Mouse (Mus musculus) heart, embryonic 12.5 days (tissue): ENCODE results near the gene Tgfbr3. TPM values are rescaled to one million over a fixed set of nuclear protein-coding genes. Genes with fewer than 3 reads are reported as not detected.

ENCODE experiments used
- ATAC-seq: fragments of 200-750 bp; cut with Nextera tagmentation; 2 replicates; pipeline ENCODE4 v1.8.0; 2017; ENCODE audit warnings: moderate TSS enrichment, moderate library complexity; ENCODE audit not compliant: insufficient number of reproducible peaks, low FRiP score
- H3K27ac ChIP-seq: fragments of 300-500 bp; sonication (generic); 2 replicates; pipeline ENCODE4 v1.5.1; 2016; ENCODE audit warnings: mild to moderate bottlenecking, moderate library complexity; ENCODE audit not compliant: poor library complexity, severe bottlenecking
- H3K27me3 ChIP-seq: fragments of 300-500 bp; sonication (generic); replicated peaks from 2 replicates; pipeline ENCODE4 v1.6.1; 2016; ENCODE audit warnings: mild to moderate bottlenecking, moderate library complexity
- H3K36me3 ChIP-seq: fragments of 300-500 bp; sonication (generic); 2 replicates; pipeline ENCODE4 v1.6.1; 2016; ENCODE audit warnings: mild to moderate bottlenecking, moderate library complexity
- H3K4me1 ChIP-seq: fragments of 300-500 bp; sonication (generic); replicated peaks from 2 replicates; pipeline ENCODE4 v1.6.1; 2016; ENCODE audit warnings: mild to moderate bottlenecking
- H3K4me2 ChIP-seq: fragments of 300-500 bp; sonication (generic); 2 replicates; pipeline ENCODE4 v1.6.1; 2016; ENCODE audit warnings: mild to moderate bottlenecking, moderate library complexity
- H3K4me3 ChIP-seq: fragments of 300-500 bp; sonication (generic); 2 replicates; pipeline ENCODE4 v1.5.1; 2016; ENCODE audit warnings: mild to moderate bottlenecking
- H3K9ac ChIP-seq: fragments of 300-500 bp; sonication (generic); 2 replicates; pipeline ENCODE4 v1.6.1; 2016; ENCODE audit warnings: mild to moderate bottlenecking, moderate library complexity
- H3K9me3 ChIP-seq: fragments of 300-500 bp; sonication (generic); replicated peaks from 2 replicates; pipeline ENCODE4 v1.6.1; 2016; ENCODE audit warnings: mild to moderate bottlenecking, moderate library complexity
- WGBS: fragments of 180-500 bp; shearing (Covaris S2); methylation state at CpG from one replicate; pipeline ENCODE4 v1.1.7; 2016; 5-methylcytosine and 5-hydroxymethylcytosine counted together
- polyA plus RNA-seq: library from polyadenylated mRNA; unstranded; fragments of >200 nt; fragmentation: Nextera tagmentation; extraction: Ambion mirVana; gene quantifications from 2 replicates; pipeline ENCODE4 v1.2.1, GENCODE M21; 2016

Tgfbr3 gene
- polyA plus RNA-seq, 1 experiment from 2014 or later = 38.1 TPM

DNA sequence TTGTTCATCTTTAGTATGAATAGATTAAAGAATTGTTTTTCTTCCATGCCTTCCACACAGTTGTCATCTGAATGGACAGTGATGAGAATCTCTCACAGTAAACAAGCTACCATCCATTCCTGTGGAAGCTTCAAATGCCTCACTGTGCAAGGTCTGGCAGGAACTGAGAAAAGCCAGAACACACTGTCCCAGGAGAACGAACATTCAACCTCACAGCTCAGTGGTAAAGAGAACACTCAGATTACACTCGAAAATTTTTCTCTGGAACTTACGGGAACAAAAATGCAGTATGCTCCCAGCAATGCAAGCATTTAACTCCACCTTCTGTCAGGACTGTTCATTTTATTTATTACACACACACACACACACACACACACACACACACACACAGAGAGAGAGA is 13.2 kb downstream of the Tgfbr3 start:
- H3K27ac ChIP-seq = peak overlapping the region; percentile 30; the same call in 1 of the 2 replicates
- 0 out of 2 replicates have a peak, but pooled peaks cover 4% of the 10 kb centered on the region for H3K36me3 ChIP-seq
- peaks cover 48% of the 10 kb centered on the region for H3K4me1 ChIP-seq
- no peak overlapping the region for H3K4me2 ChIP-seq
- 0 out of 2 replicates have a peak overlapping the region, but pooled peaks have one; percentile 34 for H3K9ac ChIP-seq
- no peak overlapping the region for H3K4me3 ChIP-seq
- no peak for ATAC-seq
- H3K9me3 ChIP-seq = peaks cover 6% of the 10 kb centered on the region
- WGBS = 19% methylated on average over 3 of the region's 3 CpGs
- no peaks in the 10 kb centered on the region for H3K27me3 ChIP-seq

DNA sequence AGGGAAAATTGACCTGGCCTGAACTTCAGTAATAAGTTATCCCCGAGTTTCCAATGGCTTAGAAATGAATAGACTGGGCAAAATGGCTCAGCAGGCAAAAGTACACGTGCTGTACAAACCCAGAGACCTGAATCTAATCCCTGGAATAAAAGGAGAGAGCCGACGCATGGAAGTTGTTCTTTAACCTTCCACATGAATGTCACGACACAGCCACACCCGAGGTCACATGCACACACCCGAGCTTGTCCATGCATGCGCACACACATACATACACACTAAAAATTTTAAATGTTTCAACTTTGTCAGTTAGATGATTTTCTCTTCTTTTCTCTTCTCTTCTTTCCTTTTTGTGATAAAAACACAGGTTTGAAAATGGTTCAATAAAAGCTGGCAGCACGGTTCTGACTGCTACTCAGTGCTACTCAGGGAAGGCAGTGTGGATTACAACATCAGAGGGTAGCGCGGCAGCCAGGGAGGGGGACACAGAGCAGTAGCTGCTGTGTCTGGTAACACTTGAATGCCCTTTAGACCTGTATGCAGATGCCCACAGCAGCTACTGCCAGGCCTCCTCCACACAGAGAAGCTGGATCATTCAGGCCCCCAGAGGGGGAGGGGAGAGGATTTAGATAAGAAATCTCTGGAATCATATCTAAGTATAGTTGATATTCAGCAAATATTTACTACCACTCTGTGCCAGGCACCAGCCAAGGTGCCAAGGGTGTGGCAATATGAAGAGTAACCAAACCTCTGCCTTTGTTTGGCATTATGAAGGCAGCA is 17.0 kb downstream of the Tgfbr3 start:
- no peaks in the 10 kb centered on the region for H3K36me3 ChIP-seq
- 0 out of 2 replicates have a peak overlapping the region, but pooled peaks have one; percentile 9 for H3K27ac ChIP-seq
- H3K4me2 ChIP-seq = no peak overlapping the region
- ATAC-seq = no peak
- no peaks in the 10 kb centered on the region for H3K27me3 ChIP-seq
- H3K9ac ChIP-seq = no peak overlapping the region
- peaks cover 71% of the 10 kb centered on the region for H3K4me1 ChIP-seq
- H3K9me3 ChIP-seq = no peaks in the 10 kb centered on the region
- WGBS = 74% methylated on average over 11 of the region's 11 CpGs
- no peak overlapping the region for H3K4me3 ChIP-seq

DNA sequence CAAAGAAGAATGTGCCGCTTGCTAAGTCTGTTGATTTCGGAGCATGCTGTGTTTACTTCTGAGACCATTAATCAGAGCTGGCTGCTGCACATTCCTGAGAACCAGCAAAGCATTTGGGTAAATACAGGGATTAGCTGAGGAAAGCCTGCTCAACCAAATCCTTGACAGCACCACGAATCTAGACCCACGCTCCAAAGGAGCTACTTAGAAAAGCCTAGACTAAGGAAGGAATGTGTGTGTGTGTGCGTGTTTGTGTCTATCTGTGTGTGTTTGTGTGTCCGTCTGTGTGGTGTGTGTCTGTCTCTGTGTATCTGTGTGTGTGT is 20.5 kb downstream of the Tgfbr3 start:
- no peak for ATAC-seq
- H3K4me3 ChIP-seq = no peak overlapping the region
- 28% methylated on average over 6 of the region's 6 CpGs for WGBS
- peaks cover 14% of the 10 kb centered on the region; the same call in 1 of the 2 replicates for H3K36me3 ChIP-seq
- peaks cover 57% of the 10 kb centered on the region for H3K4me1 ChIP-seq
- no peaks in the 10 kb centered on the region for H3K9me3 ChIP-seq
- no peaks in the 10 kb centered on the region for H3K27me3 ChIP-seq
- peak overlapping the region; percentile 12 for H3K27ac ChIP-seq
- H3K4me2 ChIP-seq = peak overlapping the region; percentile 55
- H3K9ac ChIP-seq = peak overlapping the region; percentile 11; the same call in 1 of the 2 replicates

DNA sequence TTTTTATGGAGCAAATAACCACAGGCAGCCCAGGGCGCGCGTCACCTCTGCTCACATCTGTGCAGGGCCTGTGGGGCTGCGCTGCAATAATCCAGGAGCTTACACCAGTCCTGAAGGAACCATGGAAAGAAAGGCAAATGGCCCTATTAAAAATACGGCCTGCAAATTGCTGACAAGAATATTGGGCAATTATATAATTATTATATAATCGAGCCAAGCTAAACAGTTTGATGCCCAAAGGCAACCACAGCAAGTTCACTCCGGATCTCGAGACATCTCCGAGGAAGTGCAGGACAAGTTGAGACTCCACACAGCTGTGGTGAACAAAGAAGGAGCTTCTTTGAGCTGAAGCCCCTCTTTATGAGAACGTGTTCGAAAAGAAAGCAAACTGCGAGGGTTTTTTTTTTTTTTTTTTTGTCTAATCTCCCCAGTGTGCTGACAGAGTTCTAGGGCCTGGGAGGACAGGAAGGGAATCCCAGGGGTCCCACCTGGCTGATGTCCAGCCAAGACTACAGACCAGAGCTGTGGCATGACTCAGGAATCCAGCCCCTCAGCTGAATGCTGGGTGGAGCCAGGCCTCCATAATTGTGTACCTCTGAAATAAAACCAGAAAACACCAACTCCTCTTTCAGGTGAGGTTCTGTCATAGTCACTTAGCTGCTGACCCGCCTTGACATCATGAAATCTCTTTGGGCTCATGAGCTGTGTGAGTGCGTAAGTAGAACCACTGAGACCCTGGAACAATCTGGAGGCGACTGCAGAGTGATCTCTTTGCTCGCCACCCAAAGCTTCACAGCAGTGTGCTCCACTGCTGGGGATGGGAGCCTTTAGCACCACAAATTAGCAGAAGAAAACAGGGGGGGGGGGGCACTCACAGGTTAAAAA is 21.1 kb downstream of the Tgfbr3 start:
- H3K27ac ChIP-seq = peak overlapping the region; percentile 12
- H3K4me2 ChIP-seq = peak overlapping the region; percentile 55
- H3K27me3 ChIP-seq = no peaks in the 10 kb centered on the region
- no peak for ATAC-seq
- WGBS = 52% methylated on average over 16 of the region's 16 CpGs
- no peaks in the 10 kb centered on the region for H3K9me3 ChIP-seq
- H3K4me3 ChIP-seq = no peak overlapping the region
- 0 out of 2 replicates have a peak overlapping the region, but pooled peaks have one; percentile 11 for H3K9ac ChIP-seq
- H3K36me3 ChIP-seq = peaks cover 19% of the 10 kb centered on the region; the same call in 1 of the 2 replicates
- H3K4me1 ChIP-seq = peaks cover 53% of the 10 kb centered on the region

DNA sequence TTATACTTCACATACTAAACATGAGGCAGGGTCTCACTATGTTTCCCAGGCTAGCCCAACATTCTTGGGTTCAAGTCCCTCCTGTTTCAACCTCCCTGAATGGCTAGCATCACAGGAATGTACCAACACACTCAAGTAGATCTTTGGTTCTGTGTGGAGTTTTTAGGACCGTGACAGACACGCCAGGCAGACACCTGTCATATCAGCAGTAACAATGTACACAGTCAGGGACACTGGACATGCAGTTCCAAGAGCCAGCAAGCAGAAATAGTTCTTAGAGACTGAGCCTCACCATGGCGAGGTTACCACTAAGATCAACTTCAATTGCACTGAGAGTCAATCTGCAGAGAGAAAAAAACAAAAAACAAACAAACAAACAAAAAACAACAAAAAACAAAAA is 22.9 kb downstream of the Tgfbr3 start:
- WGBS = 55% methylated on average over 3 of the region's 3 CpGs
- H3K27me3 ChIP-seq = no peaks in the 10 kb centered on the region
- H3K9me3 ChIP-seq = no peaks in the 10 kb centered on the region
- no peak overlapping the region for H3K27ac ChIP-seq
- H3K4me1 ChIP-seq = peaks cover 45% of the 10 kb centered on the region
- ATAC-seq = no peak
- H3K4me3 ChIP-seq = no peak overlapping the region
- no peak overlapping the region for H3K4me2 ChIP-seq
- H3K9ac ChIP-seq = no peak overlapping the region
- H3K36me3 ChIP-seq = peaks cover 20% of the 10 kb centered on the region; the same call in 1 of the 2 replicates

DNA sequence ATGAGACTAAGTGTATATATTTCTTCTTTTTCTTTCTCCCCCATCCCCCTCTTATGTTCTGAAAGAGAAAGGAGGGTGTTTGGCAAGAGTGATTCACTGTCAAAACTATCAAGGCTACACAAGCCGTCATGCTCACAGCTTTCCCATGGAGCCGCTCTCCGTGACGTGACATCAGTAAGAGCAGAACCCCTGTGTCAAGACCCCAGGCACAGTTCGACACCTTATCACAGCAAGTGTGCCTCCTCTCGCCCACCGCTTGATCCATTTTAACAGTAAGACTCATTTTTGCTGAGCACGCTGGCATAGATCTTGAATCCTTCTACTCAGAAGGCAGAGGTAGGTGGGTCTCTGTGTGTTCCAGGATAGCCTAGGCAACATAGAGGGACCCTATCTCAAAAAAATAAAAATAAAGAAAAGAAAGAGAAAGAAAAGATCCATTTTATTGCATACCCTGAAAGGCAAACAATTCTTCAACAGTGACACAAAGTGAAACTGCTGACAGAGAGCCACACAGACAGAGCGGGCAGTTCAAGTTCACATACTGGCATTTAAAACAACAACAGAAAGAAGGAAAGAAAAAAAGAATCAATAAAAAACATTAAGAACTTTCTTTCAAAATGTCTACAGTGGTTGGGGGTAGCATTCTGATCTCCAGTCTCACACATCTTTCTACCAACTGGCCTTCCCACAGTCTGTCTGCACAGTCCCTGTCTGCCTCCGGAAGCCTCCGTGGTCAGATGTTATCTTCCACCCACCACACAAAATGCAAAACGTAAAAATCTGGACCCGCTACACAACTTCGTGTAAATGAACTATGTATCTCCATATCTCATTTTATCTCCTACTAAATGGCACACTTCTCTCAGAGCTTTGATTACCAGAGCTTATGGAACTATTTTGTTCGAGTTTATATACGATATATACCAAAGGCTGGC is 24.7 kb downstream of the Tgfbr3 start:
- peaks cover 20% of the 10 kb centered on the region; the same call in 1 of the 2 replicates for H3K36me3 ChIP-seq
- no peaks in the 10 kb centered on the region for H3K9me3 ChIP-seq
- no peak overlapping the region for H3K27ac ChIP-seq
- H3K27me3 ChIP-seq = no peaks in the 10 kb centered on the region
- no peak overlapping the region for H3K4me3 ChIP-seq
- H3K4me1 ChIP-seq = peaks cover 34% of the 10 kb centered on the region
- 86% methylated on average over 16 of the region's 16 CpGs for WGBS
- H3K4me2 ChIP-seq = no peak overlapping the region
- no peak for ATAC-seq
- no peak overlapping the region for H3K9ac ChIP-seq

DNA sequence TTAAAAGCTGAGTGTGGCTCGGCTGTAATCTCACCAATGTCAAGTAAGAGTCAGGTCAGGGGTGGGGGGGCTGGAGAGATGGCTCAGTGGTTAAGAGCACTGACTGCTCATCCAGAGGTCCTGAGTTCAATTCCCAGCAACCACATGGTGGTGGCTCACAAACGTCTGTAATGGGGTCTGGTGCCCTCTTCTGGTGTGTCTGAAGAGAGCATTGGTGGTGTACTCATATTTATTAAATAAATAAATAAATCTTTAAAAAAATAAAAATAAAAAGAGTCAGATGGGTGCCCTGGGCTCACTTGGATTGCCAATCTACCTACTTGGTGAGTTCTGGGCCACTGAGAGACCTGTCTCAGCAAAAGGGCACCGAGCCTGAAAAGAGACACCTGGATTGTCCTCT is 25.6 kb downstream of the Tgfbr3 start:
- Histone ChIP-seq H3K9me3 (no peaks in the 10 kb centered on the region), H3K36me3 (peaks cover 29% of the 10 kb centered on the region), H3K27me3 (no peaks in the 10 kb centered on the region), H3K4me2 (no peak overlapping the region), H3K4me3 (no peak overlapping the region), H3K27ac (no peak overlapping the region), H3K4me1 (peaks cover 25% of the 10 kb centered on the region), H3K9ac (no peak overlapping the region)
- ATAC-seq = no peak
- 80% methylated on average over 3 of the region's 3 CpGs for WGBS

DNA sequence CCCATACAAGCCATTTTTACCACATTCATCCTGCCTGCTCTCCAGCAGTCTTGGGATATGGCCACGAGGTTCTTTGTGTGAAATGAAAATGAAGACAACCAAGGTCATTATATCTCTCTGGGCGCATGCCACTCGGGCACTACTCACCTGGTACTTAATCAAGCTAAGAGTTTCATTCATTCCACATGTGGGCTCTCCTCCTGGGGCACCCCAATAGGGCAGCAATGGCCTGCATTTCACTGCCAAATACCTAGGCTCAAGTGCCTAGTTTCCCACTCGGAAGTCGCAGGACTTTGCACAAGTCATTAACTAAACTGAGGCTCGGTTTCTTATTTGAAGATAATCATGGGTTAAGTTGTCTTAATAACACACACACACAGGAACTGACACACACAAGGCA is 27.5 kb downstream of the Tgfbr3 start:
- H3K4me3 ChIP-seq = no peak overlapping the region
- H3K9ac ChIP-seq = no peak overlapping the region
- no peak overlapping the region for H3K4me2 ChIP-seq
- no peak for ATAC-seq
- H3K4me1 ChIP-seq = peaks cover 12% of the 10 kb centered on the region; the same call in 1 of the 2 replicates
- H3K36me3 ChIP-seq = peaks cover 32% of the 10 kb centered on the region
- H3K27me3 ChIP-seq = no peaks in the 10 kb centered on the region
- WGBS = 84% methylated on average over 6 of the region's 6 CpGs
- no peaks in the 10 kb centered on the region for H3K9me3 ChIP-seq
- H3K27ac ChIP-seq = no peak overlapping the region

DNA sequence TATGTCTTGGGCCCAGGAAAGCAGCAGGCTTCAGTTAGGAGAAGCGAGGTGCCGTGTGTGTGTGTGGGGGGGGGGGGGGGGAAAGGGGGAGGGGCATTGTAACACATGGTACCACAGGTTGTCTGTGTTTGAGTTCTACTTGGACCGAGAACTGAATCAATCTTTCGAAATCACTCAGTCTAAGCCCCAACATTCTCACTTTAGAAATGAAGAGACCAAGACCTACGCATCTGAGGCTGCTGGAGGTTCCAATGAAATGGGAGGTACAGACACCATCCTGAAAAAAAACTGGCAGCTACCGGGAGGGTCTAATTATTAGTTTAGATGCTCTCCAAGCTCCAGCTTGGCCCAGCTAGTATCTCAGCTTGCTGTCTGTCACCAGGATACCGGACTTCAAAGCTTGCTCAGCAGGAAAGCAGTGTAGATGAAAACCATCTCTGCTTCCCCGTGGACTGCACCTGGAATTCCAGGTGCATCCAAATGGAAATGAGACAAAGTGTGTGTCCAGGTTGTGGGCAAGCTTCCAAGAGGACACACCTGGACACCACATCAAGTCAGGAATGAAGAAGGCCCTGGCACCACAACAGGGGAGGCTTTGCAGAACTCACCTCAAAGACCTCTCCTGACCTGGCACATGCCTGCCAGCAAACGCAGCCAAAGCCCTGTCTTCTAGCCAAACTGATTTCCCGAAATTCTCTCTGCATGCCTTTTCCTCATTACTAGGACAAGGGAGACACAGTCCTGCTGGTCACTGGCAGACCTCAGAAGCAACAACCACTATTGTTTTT is 28.5 kb downstream of the Tgfbr3 start:
- H3K9ac ChIP-seq = no peak overlapping the region
- no peak for ATAC-seq
- H3K4me1 ChIP-seq = peaks cover 11% of the 10 kb centered on the region; the same call in 1 of the 2 replicates
- H3K36me3 ChIP-seq = peaks cover 32% of the 10 kb centered on the region
- H3K27me3 ChIP-seq = no peaks in the 10 kb centered on the region
- no peaks in the 10 kb centered on the region for H3K9me3 ChIP-seq
- no peak overlapping the region for H3K4me3 ChIP-seq
- H3K27ac ChIP-seq = no peak overlapping the region
- no peak overlapping the region for H3K4me2 ChIP-seq
- WGBS = 64% methylated on average over 10 of the region's 10 CpGs

DNA sequence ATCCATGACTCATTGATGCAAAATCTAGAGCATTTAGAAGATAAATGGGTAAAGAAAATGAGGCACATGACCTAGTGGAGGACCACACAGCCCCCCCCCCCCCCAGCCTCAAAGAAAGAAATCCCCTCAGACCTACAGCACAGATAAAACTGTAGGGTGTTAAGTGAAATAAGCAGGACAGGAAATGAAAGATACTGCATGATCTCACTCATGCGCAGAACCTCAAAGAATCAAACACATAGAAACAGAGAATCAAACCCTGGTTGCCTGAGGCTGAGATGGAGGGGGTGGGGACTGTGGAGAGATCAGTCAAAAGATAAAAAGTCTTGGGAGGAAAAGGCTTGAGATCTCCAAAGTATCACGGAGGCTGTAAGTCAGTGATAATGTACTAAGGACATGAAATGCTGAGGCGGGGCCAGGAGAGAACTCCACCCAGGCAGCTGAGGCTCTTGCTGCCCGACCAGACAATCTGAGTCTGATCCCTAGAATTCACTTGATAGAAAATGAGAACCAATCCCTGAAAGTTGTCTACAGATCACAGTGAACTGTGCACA is 29.9 kb downstream of the Tgfbr3 start:
- H3K9ac ChIP-seq = no peak overlapping the region
- peaks cover 11% of the 10 kb centered on the region; the same call in 1 of the 2 replicates for H3K4me1 ChIP-seq
- H3K27me3 ChIP-seq = no peaks in the 10 kb centered on the region
- H3K4me2 ChIP-seq = no peak overlapping the region
- H3K36me3 ChIP-seq = peaks cover 29% of the 10 kb centered on the region
- no peak overlapping the region for H3K27ac ChIP-seq
- 59% methylated on average over 4 of the region's 4 CpGs for WGBS
- no peak overlapping the region for H3K4me3 ChIP-seq
- H3K9me3 ChIP-seq = no peaks in the 10 kb centered on the region
- ATAC-seq = no peak
